11 mouse cellular contexts compared by ENCODE assay signal in genomic region chr2:158210958-158211357, GRCm38 (mm10). TPM values are rescaled to one million over a fixed set of nuclear protein-coding genes. Genes with fewer than 3 reads are reported as not detected.
A peak's percentile ranks its signal among the peaks of the same experiment; 100 is the strongest.
DNase-seq lines count a peak whose midpoint lies in the region; ATAC-seq and TF ChIP-seq lines count a peak whose summit lies in the region.
"Had no signal": no experiment of that assay in that cellular context is flagged by ENCODE, and none has a peak within 500 bp of the region (broad histone marks: within the 10 kb centered on the region; RNA-seq: fewer than 3 reads in every experiment).

No protein-coding gene starts in this region.

- DNase-seq in heart, postnatal 4 days, result no peak
- no peak for DNase-seq in lung, postnatal 14 days
- DNase-seq in midbrain, postnatal 0 days (ENCODE audit: low spot score), result no peak
- no peak for DNase-seq in layer of hippocampus, adult 11-12 months (ENCODE audit: low spot score)
- DNase-seq in thymus, postnatal 10 days (ENCODE audit: low spot score in 2 of 2), result no peak

- no peaks in the 10 kb centered on the region for H3K36me3 ChIP-seq in heart, embryonic 14.5 days (ENCODE audit: control insufficient read depth, insufficient read depth, low read length)
- no peaks in the 10 kb centered on the region for H3K36me3 ChIP-seq in lung, embryonic 15.5 days
- no peaks in the 10 kb centered on the region for H3K36me3 ChIP-seq in forebrain, embryonic 13.5 days (ENCODE audit: poor library complexity, severe bottlenecking)
- no peaks in the 10 kb centered on the region for H3K36me3 ChIP-seq in midbrain, postnatal 0 days (ENCODE audit: insufficient read depth, low read length)

- no peak for ATAC-seq in heart, embryonic 14.5 days (ENCODE audit: insufficient number of reproducible peaks, insufficient read depth, low FRiP score, low read depth)
- ATAC-seq in lung, embryonic 15.5 days (ENCODE audit: borderline replicate concordance, extremely low read depth, low FRiP score, low TSS enrichment), result no peak
- ATAC-seq in forebrain, embryonic 13.5 days, result no peak
- no peak for ATAC-seq in midbrain, postnatal 0 days (ENCODE audit: low FRiP score)
- ATAC-seq: CD4-positive, CD25-positive, alpha-beta regulatory T cell, adult 4 months had no signal

- H3K27me3 ChIP-seq in heart, embryonic 14.5 days (ENCODE audit: control insufficient read depth, insufficient read depth, low read length), result no peaks in the 10 kb centered on the region
- no peaks in the 10 kb centered on the region for H3K27me3 ChIP-seq in lung, embryonic 15.5 days
- no peaks in the 10 kb centered on the region for H3K27me3 ChIP-seq in forebrain, embryonic 13.5 days
- no peaks in the 10 kb centered on the region for H3K27me3 ChIP-seq in midbrain, postnatal 0 days (ENCODE audit: insufficient read depth, low read length)

- H3K27ac ChIP-seq in heart, embryonic 14.5 days (replicated peaks in 1 of 2; ENCODE audit: control insufficient read depth in 1 of 2, insufficient read depth in 1 of 2, low read depth in 2 of 2, low read length in 2 of 2), result no peak overlapping the region
- no peak overlapping the region for H3K27ac ChIP-seq in lung, embryonic 15.5 days
- H3K27ac ChIP-seq in forebrain, embryonic 13.5 days, result no peak overlapping the region
- H3K27ac ChIP-seq in midbrain, postnatal 0 days (ENCODE audit: low read depth, low read length), result no peak overlapping the region
- H3K27ac ChIP-seq: liver, embryonic 14.5 days had no signal

- H3K4me2 ChIP-seq in heart, embryonic 14.5 days (ENCODE audit: low read length), result peak overlapping the region; percentile 36
- H3K4me2 ChIP-seq in lung, embryonic 15.5 days, result no peak overlapping the region; the same call in 1 of the 2 replicates
- H3K4me2 ChIP-seq in forebrain, embryonic 13.5 days, result peak overlapping the region; percentile 35; the same call in 1 of the 2 replicates
- H3K4me2 ChIP-seq in midbrain, postnatal 0 days (ENCODE audit: low read depth, low read length, poor library complexity, severe bottlenecking), result no peak overlapping the region

- peaks cover 2 to 16% of the 10 kb centered on the region in 2 experiments; a peak in 3 of 4 replicates for H3K4me1 ChIP-seq in heart, embryonic 14.5 days (ENCODE audit: control insufficient read depth in 2 of 2, insufficient read depth in 2 of 2, low read length in 2 of 2)
- peaks cover 34% of the 10 kb centered on the region for H3K4me1 ChIP-seq in lung, embryonic 15.5 days
- H3K4me1 ChIP-seq in forebrain, embryonic 13.5 days, result peaks cover 9% of the 10 kb centered on the region; the same call in 1 of the 2 replicates
- no peaks in the 10 kb centered on the region for H3K4me1 ChIP-seq in midbrain, postnatal 0 days (ENCODE audit: insufficient read depth, low read length)

- H3K9me3 ChIP-seq in heart, embryonic 14.5 days (ENCODE audit: control insufficient read depth, low read length), result no peaks in the 10 kb centered on the region
- H3K9me3 ChIP-seq in lung, embryonic 15.5 days, result no peaks in the 10 kb centered on the region
- no peaks in the 10 kb centered on the region for H3K9me3 ChIP-seq in forebrain, embryonic 13.5 days (replicated peaks)
- no peaks in the 10 kb centered on the region for H3K9me3 ChIP-seq in midbrain, postnatal 0 days (ENCODE audit: low read length)

- H3K4me3 ChIP-seq in heart, embryonic 14.5 days (ENCODE audit: control insufficient read depth in 1 of 2, insufficient read depth in 1 of 2, low read depth in 1 of 2, low read length in 2 of 2), result no peak overlapping the region
- H3K4me3 ChIP-seq in lung, embryonic 15.5 days, result no peak overlapping the region
- H3K4me3 ChIP-seq in forebrain, embryonic 13.5 days, result no peak overlapping the region
- H3K4me3 ChIP-seq in midbrain, postnatal 0 days (ENCODE audit: low read depth, low read length), result no peak overlapping the region

- TF ChIP-seq CTCF in midbrain, postnatal 0 days (IDR thresholded peaks at IDR 0.05), result peak; percentile 18; the same call in 1 of the 2 replicates

- 0 out of 2 replicates have a peak overlapping the region, but pooled peaks have one; percentile 11 for H3K9ac ChIP-seq in heart, embryonic 14.5 days (ENCODE audit: low read length)
- 0 out of 2 replicates have a peak overlapping the region, but pooled peaks have one; percentile 28 for H3K9ac ChIP-seq in lung, embryonic 15.5 days
- H3K9ac ChIP-seq in forebrain, embryonic 13.5 days, result no peak overlapping the region
- H3K9ac ChIP-seq in midbrain, postnatal 0 days (replicated peaks; ENCODE audit: low read length, poor library complexity, severe bottlenecking), result no peak overlapping the region
- H3K9ac ChIP-seq: liver, embryonic 14.5 days had no signal

- 22% methylated on average over 10 of the region's 10 CpGs for WGBS in heart, embryonic 14.5 days
- 29% methylated on average over 10 of the region's 10 CpGs for WGBS in lung, embryonic 15.5 days
- whole genome bisulfite sequencing in forebrain, embryonic 13.5 days, result 23% methylated on average over 10 of the region's 10 CpGs
- 18% methylated on average over 10 of the region's 10 CpGs for WGBS in midbrain, postnatal 0 days

RNA-seq across cellular contexts. Expression of gene D630003M21Rik, which starts 18.1 kb away (rescaled TPM):
- polyA plus RNA-seq in heart, embryonic 14.5 days (2014; fragmentation: Nextera tagmentation; extraction: Ambion mirVana), result 1.2 and 1.3 TPM in 2 replicates
- 1 to 10 TPM; 6.4 to 6.6 TPM for total RNA-seq in heart, postnatal 4 days (2021)
- polyA plus RNA-seq in lung, embryonic 15.5 days (2015; fragmentation: Nextera tagmentation; extraction: Ambion mirVana), result 5.3 and 5.5 TPM in 2 replicates
- 2.3 and 2.7 TPM in 2 replicates for polyA plus RNA-seq in forebrain, embryonic 13.5 days (2015; fragmentation: Nextera tagmentation; extraction: Ambion mirVana)
- total RNA-seq in midbrain, postnatal 0 days (2014; rRNA removed), result 4.6 and 5.5 TPM in 2 replicates
- 1.1 and 1.5 TPM in 2 replicates for polyA plus RNA-seq in midbrain, postnatal 0 days (2015; fragmentation: Nextera tagmentation; extraction: Ambion mirVana)
- polyA plus RNA-seq: CD4-positive, CD25-positive, alpha-beta regulatory T cell, adult 4 months had no signal

RNA-seq across cellular contexts. Expression of gene Bpi, which starts 46.9 kb away (rescaled TPM):
- not detected in 2 replicates for polyA plus RNA-seq in heart, embryonic 14.5 days (2014; fragmentation: Nextera tagmentation; extraction: Ambion mirVana)
- total RNA-seq in heart, postnatal 4 days (2021), result not detected
- not detected in 2 replicates for polyA plus RNA-seq in lung, embryonic 15.5 days (2015; fragmentation: Nextera tagmentation; extraction: Ambion mirVana)
- not detected in 2 replicates for polyA plus RNA-seq in forebrain, embryonic 13.5 days (2015; fragmentation: Nextera tagmentation; extraction: Ambion mirVana)
- total RNA-seq in midbrain, postnatal 0 days (2014; rRNA removed), result 0.22 TPM in 1 of 2 replicates, not detected in the other
- not detected in 2 replicates for polyA plus RNA-seq in midbrain, postnatal 0 days (2015; fragmentation: Nextera tagmentation; extraction: Ambion mirVana)
- total RNA-seq: layer of hippocampus, adult 18-20 months had no signal
- polyA plus RNA-seq: CD4-positive, CD25-positive, alpha-beta regulatory T cell, adult 4 months; liver, embryonic 14.5 days had no signal

Comparison
In these comparisons a context has a peak if more than half of its experiments do, and no peak if none do; other contexts are left out.
1. H3K4me2 ChIP-seq: peak in heart, embryonic 14.5 days (single experiment) and forebrain, embryonic 13.5 days (single experiment); none in lung, embryonic 15.5 days (single experiment) and midbrain, postnatal 0 days (single experiment).
2. H3K9ac ChIP-seq: peak in heart, embryonic 14.5 days (single experiment) and lung, embryonic 15.5 days (single experiment); none in forebrain, embryonic 13.5 days (single experiment) and midbrain, postnatal 0 days (single experiment).